Mouse (Mus musculus): ENCODE measurements around the gene Zfp64. TPM values are rescaled to one million over a fixed set of nuclear protein-coding genes. Genes with fewer than 3 reads are reported as not detected.

The Zfp64 gene
- polyA plus RNA-seq, 1 experiment from 2014 or later = 45.9 TPM

DNA sequence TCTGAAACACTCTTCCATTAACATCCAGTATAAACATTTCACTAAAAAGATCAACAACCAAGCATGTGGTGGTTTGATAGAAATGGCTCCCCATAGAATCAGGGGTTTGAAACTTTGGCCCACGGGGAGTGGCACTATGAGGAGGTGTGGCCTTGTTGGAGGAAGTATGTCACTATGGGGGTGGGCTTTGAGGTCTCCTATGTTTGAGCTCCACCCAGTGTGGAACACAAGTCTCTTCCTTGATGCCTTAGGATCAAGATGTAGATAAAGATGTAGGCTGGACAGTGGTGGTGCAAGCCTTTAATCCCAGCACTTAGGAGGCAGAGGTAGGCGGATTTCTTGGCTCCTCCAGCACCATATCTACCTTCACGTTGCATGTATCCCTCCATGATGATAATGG lies 5.4 kb upstream of the Zfp64 start:
- 92% methylated on average over 3 of the region's 3 CpGs for WGBS
- ATAC-seq (ENCODE audit: low FRiP score, low TSS enrichment) = no peak
- Histone ChIP-seq H3K4me3 (replicated peaks; ENCODE audit: low read depth, low read length) (no peak overlapping the region), H3K27me3 (ENCODE audit: control insufficient read depth, insufficient read depth, low read length) (no peaks in the 10 kb centered on the region), H3K27ac (replicated peaks; ENCODE audit: low read depth, low read length) (no peak overlapping the region), H3K9me3 (ENCODE audit: control insufficient read depth, low read length) (peaks cover 15% of the 10 kb centered on the region), H3K4me2 (ENCODE audit: low read length) (no peak overlapping the region), H3K9ac (replicated peaks; ENCODE audit: low read length) (no peak overlapping the region), H3K4me1 (ENCODE audit: control insufficient read depth, insufficient read depth, low read length) (peaks cover 2% of the 10 kb centered on the region; the same call in 1 of the 2 replicates), H3K36me3 (ENCODE audit: control insufficient read depth, insufficient read depth, low read length) (no peaks in the 10 kb centered on the region)
- no peak for DNase-seq

- Histone ChIP-seq H3K4me1 (ENCODE audit: control insufficient read depth, insufficient read depth, low read length) (peaks cover 9% of the 10 kb centered on the region; the same call in 1 of the 2 replicates), H3K4me2 (ENCODE audit: low read length) (no peak overlapping the region), H3K9ac (replicated peaks; ENCODE audit: low read length) (no peak overlapping the region), H3K4me3 (replicated peaks; ENCODE audit: low read depth, low read length) (no peak overlapping the region), H3K27me3 (ENCODE audit: control insufficient read depth, insufficient read depth, low read length) (no peaks in the 10 kb centered on the region), H3K36me3 (ENCODE audit: control insufficient read depth, insufficient read depth, low read length) (no peaks in the 10 kb centered on the region), H3K27ac (replicated peaks; ENCODE audit: low read depth, low read length) (no peak overlapping the region), H3K9me3 (ENCODE audit: control insufficient read depth, low read length) (peaks cover 9% of the 10 kb centered on the region)
- ATAC-seq (ENCODE audit: low FRiP score, low TSS enrichment) (no peak), DNase-seq (no peak)
- 82% methylated on average over 14 of the region's 14 CpGs for WGBS
These were observed 4.0 kb upstream of the Zfp64 start for GRCm38 (mm10) chr2:168959339-168959885.

DNA sequence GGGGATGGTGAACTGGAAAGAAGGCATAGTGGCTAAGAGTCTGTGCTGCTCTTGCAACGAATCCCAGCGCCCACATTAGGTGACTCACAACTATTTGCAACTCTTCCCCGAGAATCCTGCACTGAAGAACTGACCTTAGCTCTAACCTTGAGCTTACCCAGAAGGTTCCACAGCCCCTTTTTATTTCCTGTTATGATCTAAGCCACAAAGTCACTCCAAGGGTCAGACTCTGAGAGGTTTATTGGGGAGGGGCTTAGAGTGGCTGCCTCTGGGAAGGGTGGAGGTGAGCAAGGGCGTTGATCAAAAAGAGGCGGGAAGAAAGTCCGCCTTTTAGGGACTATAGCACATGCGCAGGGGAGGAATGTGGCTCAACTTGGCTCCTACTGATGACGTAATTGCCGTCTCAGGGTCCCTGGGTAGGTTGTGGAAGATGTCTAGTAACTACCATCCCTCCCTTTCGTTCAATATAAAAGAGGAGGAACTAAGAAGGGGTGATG lies 511 bp upstream of the Zfp64 start:
- 0 out of 2 replicates have a peak, but pooled peaks have one; percentile 9 for ATAC-seq (ENCODE audit: low FRiP score, low TSS enrichment)

GRCm38 (mm10) chr2:168954376-168954775 lies 1.0 kb downstream of the Zfp64 start:
- no peaks in the 10 kb centered on the region for H3K9me3 ChIP-seq (ENCODE audit: control insufficient read depth, low read length)
- ATAC-seq (ENCODE audit: low FRiP score, low TSS enrichment) = no peak
- peak overlapping the region; percentile 75 for H3K4me3 ChIP-seq (replicated peaks; ENCODE audit: low read depth, low read length)
- H3K4me2 ChIP-seq (ENCODE audit: low read length) = peak overlapping the region; percentile 96
- WGBS = 12% methylated on average over 8 of the region's 8 CpGs
- no peaks in the 10 kb centered on the region for H3K27me3 ChIP-seq (ENCODE audit: control insufficient read depth, insufficient read depth, low read length)
- no peak for DNase-seq
- H3K27ac ChIP-seq (replicated peaks; ENCODE audit: low read depth, low read length) = peak overlapping the region; percentile 80; the same call in 1 of the 2 replicates
- H3K9ac ChIP-seq (replicated peaks; ENCODE audit: low read length) = peak overlapping the region; percentile 83
- H3K4me1 ChIP-seq (ENCODE audit: control insufficient read depth, insufficient read depth, low read length) = peaks cover 18% of the 10 kb centered on the region
- H3K36me3 ChIP-seq (ENCODE audit: control insufficient read depth, insufficient read depth, low read length) = peaks cover 20% of the 10 kb centered on the region

More for the DNA sequence above, 511 bp upstream of the Zfp64 start:
- peak overlapping the region; percentile 80 for H3K27ac ChIP-seq (replicated peaks; ENCODE audit: low read depth, low read length)
- H3K4me1 ChIP-seq (ENCODE audit: control insufficient read depth, insufficient read depth, low read length) = peaks cover 18% of the 10 kb centered on the region
- 53% methylated on average over 10 of the region's 10 CpGs for WGBS
- peak overlapping the region; percentile 96 for H3K4me2 ChIP-seq (ENCODE audit: low read length)
- peak overlapping the region; percentile 83 for H3K9ac ChIP-seq (replicated peaks; ENCODE audit: low read length)
- no peaks in the 10 kb centered on the region for H3K27me3 ChIP-seq (ENCODE audit: control insufficient read depth, insufficient read depth, low read length)
- H3K36me3 ChIP-seq (ENCODE audit: control insufficient read depth, insufficient read depth, low read length) = peaks cover 7% of the 10 kb centered on the region
- H3K4me3 ChIP-seq (replicated peaks; ENCODE audit: low read depth, low read length) = peak overlapping the region; percentile 75
- no peak for DNase-seq
- H3K9me3 ChIP-seq (ENCODE audit: control insufficient read depth, low read length) = no peaks in the 10 kb centered on the region

GRCm38 (mm10) chr2:168948506-168948905 lies 6.9 kb downstream of the Zfp64 start:
- Histone ChIP-seq H3K4me2 (ENCODE audit: low read length) (no peak overlapping the region), H3K4me1 (ENCODE audit: control insufficient read depth, insufficient read depth, low read length) (peaks cover under 1% of the 10 kb centered on the region; the same call in 1 of the 2 replicates), H3K27me3 (ENCODE audit: control insufficient read depth, insufficient read depth, low read length) (no peaks in the 10 kb centered on the region), H3K9me3 (ENCODE audit: control insufficient read depth, low read length) (no peaks in the 10 kb centered on the region), H3K4me3 (replicated peaks; ENCODE audit: low read depth, low read length) (no peak overlapping the region), H3K27ac (replicated peaks; ENCODE audit: low read depth, low read length) (no peak overlapping the region), H3K36me3 (ENCODE audit: control insufficient read depth, insufficient read depth, low read length) (peaks cover 61% of the 10 kb centered on the region), H3K9ac (replicated peaks; ENCODE audit: low read length) (no peak overlapping the region)
- ATAC-seq (ENCODE audit: low FRiP score, low TSS enrichment) = no peak
- no peak for DNase-seq
- WGBS = 83% methylated on average over 6 of the region's 6 CpGs

- ATAC-seq (ENCODE audit: low FRiP score, low TSS enrichment) (no peak), DNase-seq (no peak)
- H3K4me1 ChIP-seq (ENCODE audit: control insufficient read depth, insufficient read depth, low read length) = no peaks in the 10 kb centered on the region
- WGBS = 96% methylated on average over 1 of the region's 1 CpGs
- H3K9ac ChIP-seq (replicated peaks; ENCODE audit: low read length) = no peak overlapping the region
- H3K9me3 ChIP-seq (ENCODE audit: control insufficient read depth, low read length) = no peaks in the 10 kb centered on the region
- no peak overlapping the region for H3K27ac ChIP-seq (replicated peaks; ENCODE audit: low read depth, low read length)
- H3K36me3 ChIP-seq (ENCODE audit: control insufficient read depth, insufficient read depth, low read length) = peaks cover 61% of the 10 kb centered on the region
- no peak overlapping the region for H3K4me2 ChIP-seq (ENCODE audit: low read length)
- no peaks in the 10 kb centered on the region for H3K27me3 ChIP-seq (ENCODE audit: control insufficient read depth, insufficient read depth, low read length)
- H3K4me3 ChIP-seq (replicated peaks; ENCODE audit: low read depth, low read length) = no peak overlapping the region
These were observed 7.7 kb downstream of the Zfp64 start for GRCm38 (mm10) chr2:168947663-168948062.

DNA sequence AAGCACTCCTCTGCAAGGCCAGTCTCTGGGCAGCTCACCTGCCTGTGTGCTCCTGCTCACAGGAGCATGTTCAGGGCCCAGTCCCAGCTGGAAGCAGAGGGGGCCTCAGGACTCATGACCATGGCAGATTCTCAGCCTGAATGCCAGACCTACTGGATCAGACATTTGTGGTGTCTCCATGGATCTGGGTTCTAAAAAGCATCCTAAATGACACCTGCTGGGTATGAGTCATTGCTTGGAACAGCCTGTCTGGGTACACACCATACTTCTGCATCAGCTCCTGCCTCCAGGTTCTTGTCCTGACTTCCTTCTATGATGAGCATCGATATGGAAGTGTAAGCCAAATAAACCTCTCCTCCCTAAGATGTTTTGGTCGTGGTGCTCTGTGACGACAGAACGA lies 11.4 kb downstream of the Zfp64 start:
- Histone ChIP-seq H3K9ac (replicated peaks; ENCODE audit: low read length) (no peak overlapping the region), H3K4me1 (ENCODE audit: control insufficient read depth, insufficient read depth, low read length) (no peaks in the 10 kb centered on the region), H3K9me3 (ENCODE audit: control insufficient read depth, low read length) (no peaks in the 10 kb centered on the region), H3K4me2 (ENCODE audit: low read length) (no peak overlapping the region), H3K4me3 (replicated peaks; ENCODE audit: low read depth, low read length) (no peak overlapping the region), H3K27me3 (ENCODE audit: control insufficient read depth, insufficient read depth, low read length) (no peaks in the 10 kb centered on the region), H3K36me3 (ENCODE audit: control insufficient read depth, insufficient read depth, low read length) (peaks cover 57% of the 10 kb centered on the region), H3K27ac (replicated peaks; ENCODE audit: low read depth, low read length) (no peak overlapping the region)
- DNase-seq (no peak), ATAC-seq (ENCODE audit: low FRiP score, low TSS enrichment) (no peak)
- 94% methylated on average over 4 of the region's 4 CpGs for WGBS

DNA sequence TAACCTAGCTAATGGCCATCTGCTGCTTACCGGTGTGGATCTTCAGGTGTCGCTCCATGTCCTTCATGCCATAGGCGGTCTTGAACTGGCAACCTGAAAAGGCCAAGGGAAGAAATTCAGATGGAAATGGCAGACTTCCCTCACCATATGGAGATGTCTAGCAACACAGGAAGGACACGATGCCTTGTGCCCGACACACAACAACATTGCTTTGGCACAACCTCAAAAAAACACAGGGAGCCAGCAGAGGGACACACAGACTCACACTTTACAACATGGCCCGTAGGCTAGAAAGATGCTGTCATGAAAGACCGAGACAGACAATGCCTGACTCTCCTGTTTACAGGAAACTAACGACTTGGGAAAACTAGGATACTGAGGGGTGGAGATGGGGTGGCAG lies 15.4 kb downstream of the Zfp64 start:
- Histone ChIP-seq H3K27me3 (ENCODE audit: control insufficient read depth, insufficient read depth, low read length) (no peaks in the 10 kb centered on the region), H3K4me2 (ENCODE audit: low read length) (no peak overlapping the region), H3K9ac (replicated peaks; ENCODE audit: low read length) (no peak overlapping the region), H3K27ac (replicated peaks; ENCODE audit: low read depth, low read length) (no peak overlapping the region), H3K36me3 (ENCODE audit: control insufficient read depth, insufficient read depth, low read length) (peaks cover 44% of the 10 kb centered on the region), H3K9me3 (ENCODE audit: control insufficient read depth, low read length) (no peaks in the 10 kb centered on the region), H3K4me3 (replicated peaks; ENCODE audit: low read depth, low read length) (no peak overlapping the region), H3K4me1 (ENCODE audit: control insufficient read depth, insufficient read depth, low read length) (no peaks in the 10 kb centered on the region)
- WGBS = 96% methylated on average over 8 of the region's 8 CpGs
- DNase-seq (no peak), ATAC-seq (ENCODE audit: low FRiP score, low TSS enrichment) (no peak)

GRCm38 (mm10) chr2:168939261-168939933 lies 16.0 kb downstream of the Zfp64 start:
- no peak overlapping the region for H3K27ac ChIP-seq (replicated peaks; ENCODE audit: low read depth, low read length)
- 83% methylated on average over 10 of the region's 10 CpGs for WGBS
- no peak overlapping the region for H3K4me3 ChIP-seq (replicated peaks; ENCODE audit: low read depth, low read length)
- no peak for DNase-seq
- no peak overlapping the region for H3K9ac ChIP-seq (replicated peaks; ENCODE audit: low read length)
- no peaks in the 10 kb centered on the region for H3K9me3 ChIP-seq (ENCODE audit: control insufficient read depth, low read length)
- H3K4me1 ChIP-seq (ENCODE audit: control insufficient read depth, insufficient read depth, low read length) = no peaks in the 10 kb centered on the region
- no peaks in the 10 kb centered on the region for H3K27me3 ChIP-seq (ENCODE audit: control insufficient read depth, insufficient read depth, low read length)
- peaks cover 44% of the 10 kb centered on the region for H3K36me3 ChIP-seq (ENCODE audit: control insufficient read depth, insufficient read depth, low read length)
- H3K4me2 ChIP-seq (ENCODE audit: low read length) = no peak overlapping the region
- no peak for ATAC-seq (ENCODE audit: low FRiP score, low TSS enrichment)

Data from midbrain, embryonic 14.5 days (tissue).